Mouse (Mus musculus) intestine, embryonic 16.5 days (tissue): ENCODE results near the gene Ldlrad3. TPM values are rescaled to one million over a fixed set of nuclear protein-coding genes. Genes with fewer than 3 reads are reported as not detected.

Experiments used
- ATAC-seq: fragments of 200-750 bp; cut with Nextera tagmentation; 2 replicates; pipeline ENCODE4 v1.8.0; 2017; ENCODE audit warnings: moderate TSS enrichment, moderate library complexity
- H3K27ac ChIP-seq: fragments of 300-500 bp; sonication (generic); 2 replicates; pipeline ENCODE4 v1.5.1; 2014; ENCODE audit warnings: mild to moderate bottlenecking, low read length
- H3K27me3 ChIP-seq: fragments of 300-500 bp; sonication (generic); replicated peaks from 2 replicates; pipeline ENCODE4 v1.6.1; 2014; ENCODE audit warnings: low read length, control low read depth, mixed read lengths; ENCODE audit not compliant: control insufficient read depth, insufficient read depth
- H3K36me3 ChIP-seq: fragments of 300-500 bp; sonication (generic); 2 replicates; pipeline ENCODE4 v1.6.1; 2014; ENCODE audit warnings: low read length, control low read depth; ENCODE audit not compliant: control insufficient read depth, insufficient read depth
- H3K4me1 ChIP-seq: fragments of 300-500 bp; sonication (generic); 2 replicates; pipeline ENCODE4 v1.6.1; 2014; ENCODE audit warnings: low read length, control low read depth, mixed read lengths; ENCODE audit not compliant: control insufficient read depth, insufficient read depth
- H3K4me2 ChIP-seq: fragments of 300-500 bp; sonication (generic); 2 replicates; pipeline ENCODE4 v1.6.1; 2014; ENCODE audit warnings: low read depth, low read length, control low read depth
- H3K4me3 ChIP-seq: fragments of 300-500 bp; sonication (generic); 2 replicates; pipeline ENCODE4 v1.5.1; 2014; ENCODE audit warnings: mild to moderate bottlenecking, low read length
- H3K9ac ChIP-seq: fragments of 300-500 bp; sonication (generic); 2 replicates; pipeline ENCODE4 v1.6.1; 2014; ENCODE audit warnings: low read depth, low read length
- H3K9me3 ChIP-seq: fragments of 300-500 bp; sonication (generic); 2 replicates; pipeline ENCODE4 v1.6.1; 2016; ENCODE audit warnings: low read length, control low read depth; ENCODE audit not compliant: control insufficient read depth
- WGBS: fragments of 180-500 bp; shearing (Covaris S2); extraction: QIAGEN DNeasy Blood & Tissue Kit; methylation state at CpG from one replicate; pipeline ENCODE4 v1.1.7; 2014; 5-methylcytosine and 5-hydroxymethylcytosine counted together
- polyA plus RNA-seq: library from polyadenylated mRNA; unstranded; fragments of >200 nt; fragmentation: Nextera tagmentation; extraction: Ambion mirVana; gene quantifications from 2 replicates; pipeline ENCODE4 v1.2.1, GENCODE M21; 2015

Ldlrad3 gene
- polyA plus RNA-seq, 1 experiment from 2014 or later, result 18.8 TPM

GRCm38 (mm10) chr2:102040456-102040855, 145.7 kb downstream of the Ldlrad3 start:
- Histone ChIP-seq H3K27ac (no peak overlapping the region), H3K4me1 (peaks cover 32% of the 10 kb centered on the region), H3K9ac (no peak overlapping the region), H3K4me2 (no peak overlapping the region), H3K36me3 (no peaks in the 10 kb centered on the region), H3K9me3 (no peaks in the 10 kb centered on the region), H3K27me3 (no peaks in the 10 kb centered on the region), H3K4me3 (no peak overlapping the region)
- 88% methylated on average over 5 of the region's 5 CpGs for WGBS
- no peak for ATAC-seq

DNA sequence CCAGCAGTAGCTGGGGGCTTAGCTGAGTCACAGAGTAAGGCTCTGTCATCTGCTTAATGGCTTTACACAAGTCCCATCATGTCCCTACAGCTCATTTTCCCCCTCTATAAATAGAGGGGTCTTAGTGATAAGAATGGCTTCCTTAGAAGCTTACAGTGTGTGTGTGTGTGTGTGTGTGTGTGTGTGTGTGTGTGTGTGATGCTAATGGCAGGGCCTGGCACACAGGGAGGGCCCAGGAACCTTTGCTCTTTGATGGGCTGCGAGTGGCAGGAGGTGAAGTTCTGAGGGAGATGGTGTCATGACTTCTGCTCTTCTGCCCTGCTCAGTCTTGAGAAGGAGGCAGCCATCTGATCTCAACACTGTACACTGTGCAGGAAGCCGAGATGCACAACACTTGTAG, 146.2 kb downstream of the Ldlrad3 start:
- H3K36me3 ChIP-seq, result no peaks in the 10 kb centered on the region
- H3K4me1 ChIP-seq, result peaks cover 32% of the 10 kb centered on the region
- H3K4me2 ChIP-seq, result no peak overlapping the region
- H3K4me3 ChIP-seq, result no peak overlapping the region
- no peak overlapping the region for H3K27ac ChIP-seq
- no peak for ATAC-seq
- H3K27me3 ChIP-seq, result no peaks in the 10 kb centered on the region
- H3K9me3 ChIP-seq, result no peaks in the 10 kb centered on the region
- 68% methylated on average over 2 of the region's 2 CpGs for WGBS
- no peak overlapping the region for H3K9ac ChIP-seq

- 85% methylated on average over 7 of the region's 7 CpGs for WGBS
- Histone ChIP-seq H3K4me2 (no peak overlapping the region), H3K27ac (no peak overlapping the region), H3K9ac (no peak overlapping the region), H3K4me3 (no peak overlapping the region), H3K27me3 (no peaks in the 10 kb centered on the region), H3K9me3 (no peaks in the 10 kb centered on the region), H3K4me1 (peaks cover 32% of the 10 kb centered on the region), H3K36me3 (no peaks in the 10 kb centered on the region)
- ATAC-seq, result no peak
Observed at GRCm38 (mm10) chr2:102038895-102039667, 147.1 kb downstream of the Ldlrad3 start.

- H3K27ac ChIP-seq, result no peak overlapping the region
- no peak; the same call in 1 of the 2 replicates for ATAC-seq
- peaks cover 32% of the 10 kb centered on the region for H3K4me1 ChIP-seq
- H3K9me3 ChIP-seq, result no peaks in the 10 kb centered on the region
- no peaks in the 10 kb centered on the region for H3K36me3 ChIP-seq
- H3K9ac ChIP-seq, result no peak overlapping the region
- no peak overlapping the region for H3K4me2 ChIP-seq
- no peaks in the 10 kb centered on the region for H3K27me3 ChIP-seq
- WGBS, result 42% methylated on average over 10 of the region's 10 CpGs
- H3K4me3 ChIP-seq, result no peak overlapping the region
Observed at GRCm38 (mm10) chr2:102038229-102038894, 147.8 kb downstream of the Ldlrad3 start.

GRCm38 (mm10) chr2:102036665-102037511, 149.3 kb downstream of the Ldlrad3 start:
- Histone ChIP-seq H3K4me3 (no peak overlapping the region), H3K4me1 (peaks cover 39% of the 10 kb centered on the region), H3K9me3 (no peaks in the 10 kb centered on the region), H3K27me3 (no peaks in the 10 kb centered on the region), H3K27ac (peak overlapping the region; percentile 26; the same call in 1 of the 2 replicates), H3K4me2 (peak overlapping the region; percentile 34; the same call in 1 of the 2 replicates), H3K9ac (peak overlapping the region; percentile 27), H3K36me3 (no peaks in the 10 kb centered on the region)
- ATAC-seq, result peak; percentile 21
- WGBS, result 41% methylated on average over 18 of the region's 18 CpGs

GRCm38 (mm10) chr2:102034513-102034879, 151.7 kb downstream of the Ldlrad3 start:
- 0 out of 2 replicates have a peak, but pooled peaks have one; percentile 39 for ATAC-seq
- Histone ChIP-seq H3K27me3 (no peaks in the 10 kb centered on the region), H3K27ac (no peak overlapping the region), H3K9me3 (no peaks in the 10 kb centered on the region), H3K9ac (no peak overlapping the region), H3K4me3 (no peak overlapping the region), H3K4me2 (no peak overlapping the region), H3K4me1 (peaks cover 39% of the 10 kb centered on the region), H3K36me3 (no peaks in the 10 kb centered on the region)
- WGBS, result 62% methylated on average over 11 of the region's 11 CpGs

DNA sequence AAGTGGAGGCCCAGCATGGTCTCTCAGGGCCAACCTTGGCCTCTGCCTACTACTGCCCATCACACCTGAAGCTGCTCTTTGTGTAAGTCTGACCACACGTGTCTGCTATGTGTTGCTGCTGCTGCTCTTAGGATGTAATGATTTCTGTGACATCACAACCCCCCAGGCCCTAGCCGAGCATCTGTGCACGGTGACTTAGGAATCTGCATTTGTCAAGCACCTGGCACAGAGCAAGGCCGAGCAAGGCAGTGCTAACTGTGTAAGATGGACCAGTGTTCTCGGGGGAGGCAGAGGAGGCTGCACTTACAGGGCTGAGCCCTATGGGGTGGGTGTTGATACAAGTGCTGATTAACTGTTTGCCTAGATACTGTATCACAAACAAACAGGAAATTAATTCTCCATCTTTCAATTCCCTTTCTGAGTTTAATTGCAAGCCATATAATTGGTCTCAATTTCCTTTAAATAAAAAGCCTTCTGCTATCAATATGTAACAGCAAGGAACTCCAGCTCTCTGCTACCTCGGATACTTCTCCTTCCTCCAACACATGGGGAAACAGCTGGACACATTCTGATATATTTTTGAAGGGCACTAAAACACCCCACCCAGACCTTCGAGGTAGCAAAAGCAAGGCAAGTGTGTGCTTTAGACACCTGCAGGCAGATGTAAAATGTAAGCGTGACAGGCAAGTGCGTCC, 152.2 kb downstream of the Ldlrad3 start:
- ATAC-seq, result no peak
- Histone ChIP-seq H3K9me3 (no peaks in the 10 kb centered on the region), H3K9ac (no peak overlapping the region), H3K4me2 (no peak overlapping the region), H3K36me3 (no peaks in the 10 kb centered on the region), H3K4me3 (no peak overlapping the region), H3K4me1 (peaks cover 37% of the 10 kb centered on the region), H3K27ac (no peak overlapping the region), H3K27me3 (no peaks in the 10 kb centered on the region)
- WGBS, result 58% methylated on average over 9 of the region's 9 CpGs

DNA sequence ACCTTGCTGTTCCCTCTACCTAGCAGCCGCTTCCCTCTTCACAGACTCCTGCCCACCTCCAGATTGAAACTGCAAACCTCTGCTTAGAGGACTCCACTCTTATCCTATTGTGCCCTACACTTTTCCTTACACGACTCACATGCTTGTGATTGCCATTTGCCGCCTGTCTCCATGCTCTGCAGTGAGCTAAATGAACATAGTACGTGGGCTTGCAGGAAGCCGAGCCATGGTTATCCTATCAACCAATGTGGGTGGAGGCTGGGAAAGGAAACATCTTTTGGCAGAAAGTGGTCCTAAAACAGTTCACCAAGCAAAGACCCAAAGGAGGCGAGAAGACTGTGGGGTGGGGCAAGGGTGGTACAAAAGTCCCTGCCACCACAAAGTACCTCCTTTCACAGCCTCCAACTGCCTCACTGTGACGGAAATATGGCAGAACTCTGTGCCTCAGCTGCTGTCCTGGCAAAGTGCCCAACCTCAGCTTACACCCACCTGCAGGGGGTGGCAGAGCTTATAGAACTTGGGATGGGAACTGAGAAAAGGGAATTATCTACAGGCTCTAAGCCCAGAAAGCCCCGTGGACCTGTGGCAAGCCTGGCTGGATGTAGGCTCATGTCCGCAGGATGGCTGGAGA, 153.4 kb downstream of the Ldlrad3 start:
- no peak for ATAC-seq
- peaks cover 28% of the 10 kb centered on the region for H3K4me1 ChIP-seq
- H3K4me3 ChIP-seq, result no peak overlapping the region
- WGBS, result 80% methylated on average over 9 of the region's 9 CpGs
- H3K36me3 ChIP-seq, result no peaks in the 10 kb centered on the region
- H3K27ac ChIP-seq, result no peak overlapping the region
- no peaks in the 10 kb centered on the region for H3K27me3 ChIP-seq
- no peaks in the 10 kb centered on the region for H3K9me3 ChIP-seq
- no peak overlapping the region for H3K4me2 ChIP-seq
- H3K9ac ChIP-seq, result no peak overlapping the region
